Mouse (Mus musculus) ES-CJ7 (cell line): ENCODE measurements at regions not wholly inside any gene's neighbourhood (a gene's known extent, or its start where the extent isn't known, plus 50 kb on each side); places are given as distances from the start of the nearest gene placed in this dataset.

ENCODE experiments used
- DNase-seq: peaks from one replicate; pipeline ENCODE4 v3.0.0; 2011; ENCODE audit warnings: low read depth, low spot score

GRCm38 (mm10) chr5:46794028-46794705, 936.8 kb upstream of the Lcorl start:
- DNase-seq: no peak

- DNase-seq: no peak
These were observed 933.6 kb upstream of the Lcorl start for GRCm38 (mm10) chr5:46791051-46791450.

GRCm38 (mm10) chr5:46790536-46790935, 933.1 kb upstream of the Lcorl start:
- DNase-seq: no peak

- DNase-seq: no peak
These were observed 929.7 kb upstream of the Lcorl start for GRCm38 (mm10) chr5:46787079-46787478.

- DNase-seq: no peak
These were observed 898.7 kb upstream of the Lcorl start for GRCm38 (mm10) chr5:46756094-46756493.

- no peak for DNase-seq
These were observed 882.7 kb upstream of the Lcorl start for GRCm38 (mm10) chr5:46740034-46740582.

- no peak for DNase-seq
These were observed 875.1 kb upstream of the Lcorl start for GRCm38 (mm10) chr5:46732510-46732909.

- no peak for DNase-seq
These were observed 874.6 kb upstream of the Lcorl start for GRCm38 (mm10) chr5:46732025-46732424.

GRCm38 (mm10) chr5:46731297-46731696, 873.9 kb upstream of the Lcorl start:
- DNase-seq: no peak

- no peak for DNase-seq
These were observed 852.2 kb upstream of the Lcorl start for GRCm38 (mm10) chr5:46709596-46709995.

GRCm38 (mm10) chr5:46707845-46708244, 850.4 kb upstream of the Lcorl start:
- no peak for DNase-seq

- no peak for DNase-seq
These were observed 849.6 kb upstream of the Lcorl start for GRCm38 (mm10) chr5:46707021-46707420.

GRCm38 (mm10) chr5:46678007-46678406, 820.6 kb upstream of the Lcorl start:
- DNase-seq: no peak

GRCm38 (mm10) chr5:46674810-46675502, 817.5 kb upstream of the Lcorl start:
- no peak for DNase-seq

- DNase-seq: no peak
These were observed 816.0 kb upstream of the Lcorl start for GRCm38 (mm10) chr5:46673413-46673812.

- DNase-seq: no peak
These were observed 813.1 kb upstream of the Lcorl start for GRCm38 (mm10) chr5:46670484-46670883.

- DNase-seq: no peak
These were observed 808.8 kb upstream of the Lcorl start for GRCm38 (mm10) chr5:46666250-46666649.

- DNase-seq: no peak
These were observed 799.6 kb upstream of the Lcorl start for GRCm38 (mm10) chr5:46657065-46657464.

GRCm38 (mm10) chr5:46654189-46654588, 796.8 kb upstream of the Lcorl start:
- DNase-seq: no peak

GRCm38 (mm10) chr5:46643009-46643408, 785.6 kb upstream of the Lcorl start:
- no peak for DNase-seq

- DNase-seq: no peak
These were observed 777.8 kb upstream of the Lcorl start for GRCm38 (mm10) chr5:46635116-46635668.
